In genomic region chrX:145567073-145567472, GRCm38 (mm10) we compare ENCODE assay signal across 21 mouse cellular contexts.
"Had no signal": no experiment of that assay in that cellular context is flagged by ENCODE, and none has a peak within 500 bp of the region (broad histone marks: within the 10 kb centered on the region; RNA-seq: fewer than 3 reads in every experiment).

No protein-coding gene starts in this region.

- H3K36me3 ChIP-seq: liver, embryonic 15.5 days; lung, embryonic 15.5 days; midbrain, embryonic 13.5 days; midbrain, embryonic 15.5 days; neural tube, embryonic 12.5 days had no signal

- H3K9me3 ChIP-seq: liver, embryonic 15.5 days; lung, embryonic 15.5 days; megakaryocyte, embryonic 14.5 days; midbrain, embryonic 13.5 days; midbrain, embryonic 15.5 days; neural tube, embryonic 12.5 days had no signal

- H3K4me3 ChIP-seq: liver, embryonic 15.5 days; lung, embryonic 15.5 days; megakaryocyte, embryonic 14.5 days; midbrain, embryonic 13.5 days; midbrain, embryonic 15.5 days; neural tube, embryonic 12.5 days had no signal

- H3K4me2 ChIP-seq: liver, embryonic 15.5 days; lung, embryonic 15.5 days; midbrain, embryonic 11.5 days; midbrain, embryonic 13.5 days; midbrain, embryonic 15.5 days; neural tube, embryonic 12.5 days had no signal

- DNase-seq: liver, postnatal 0 days; lung, adult 2 months; lung, postnatal 14 days; lung, postnatal 36 days; retina, postnatal 1 day; right cerebral cortex, adult 18-20 months; right cerebral cortex, postnatal 25 days; right cerebral cortex, postnatal 4 days; spleen, adult 18-20 months; thymus, adult 2 months; thymus, postnatal 25 days; thymus, postnatal 4 days had no signal

- H3K4me1 ChIP-seq: liver, embryonic 15.5 days; lung, embryonic 15.5 days; megakaryocyte, embryonic 14.5 days; midbrain, embryonic 13.5 days; midbrain, embryonic 15.5 days; neural tube, embryonic 12.5 days had no signal

- H3K9ac ChIP-seq: liver, embryonic 15.5 days; liver, postnatal 0 days; lung, embryonic 15.5 days; midbrain, embryonic 13.5 days; midbrain, embryonic 15.5 days; neural tube, embryonic 12.5 days had no signal

- ATAC-seq: liver, postnatal 0 days; lung, postnatal 0 days; midbrain, embryonic 13.5 days; midbrain, embryonic 15.5 days had no signal

- H3K27ac ChIP-seq: liver, embryonic 15.5 days; lung, embryonic 15.5 days; macrophage; midbrain, embryonic 13.5 days; midbrain, embryonic 15.5 days; neural tube, embryonic 12.5 days had no signal

- H3K27me3 ChIP-seq: liver, embryonic 15.5 days; lung, embryonic 15.5 days; midbrain, embryonic 13.5 days; midbrain, embryonic 15.5 days; neural tube, embryonic 12.5 days had no signal
